Mouse (Mus musculus): ENCODE data around the gene Slc51b. TPM values are rescaled to one million over a fixed set of nuclear protein-coding genes. Genes with fewer than 3 reads are reported as not detected.
A peak's percentile ranks its signal among the peaks of the same experiment; 100 is the strongest.

The Slc51b gene
- polyA plus RNA-seq, 1 experiment from 2014 or later: not detected

- H3K9ac ChIP-seq (ENCODE audit: low read length): no peak overlapping the region
- H3K4me2 ChIP-seq (replicated peaks; ENCODE audit: low read depth): no peak overlapping the region
- H3K27me3 ChIP-seq (ENCODE audit: control insufficient read depth, insufficient read depth, low read length): 0 out of 2 replicates have a peak, but pooled peaks cover 4% of the 10 kb centered on the region
- H3K4me1 ChIP-seq (replicated peaks; ENCODE audit: control insufficient read depth, insufficient read depth): no peaks in the 10 kb centered on the region
- no peaks in the 10 kb centered on the region for H3K9me3 ChIP-seq (ENCODE audit: control insufficient read depth, low read length)
- H3K27ac ChIP-seq (replicated peaks): no peak overlapping the region
- no peaks in the 10 kb centered on the region for H3K36me3 ChIP-seq (ENCODE audit: control insufficient read depth, insufficient read depth, low read length)
- 65% methylated on average over 2 of the region's 2 CpGs for WGBS
- no peak overlapping the region for H3K4me3 ChIP-seq (ENCODE audit: low read depth, low read length)
- TF ChIP-seq CTCF (IDR thresholded peaks at IDR 0.05; ENCODE audit: low read depth) (no peak), EP300 (optimal IDR thresholded peaks at IDR 0.05) (no peak)
- no peak; the same call in 1 of the 2 replicates for ATAC-seq (ENCODE audit: low FRiP score, low TSS enrichment)
- DNase-seq (ENCODE audit: low spot score): no peak
Observed at GRCm38 (mm10) chr9:65394360-65394759, 28.4 kb downstream of the Slc51b start.

- H3K27me3 ChIP-seq (ENCODE audit: control insufficient read depth, insufficient read depth, low read length): 0 out of 2 replicates have a peak, but pooled peaks cover 4% of the 10 kb centered on the region
- H3K9me3 ChIP-seq (ENCODE audit: control insufficient read depth, low read length): no peaks in the 10 kb centered on the region
- no peak overlapping the region for H3K9ac ChIP-seq (ENCODE audit: low read length)
- H3K27ac ChIP-seq (replicated peaks): no peak overlapping the region
- ATAC-seq (ENCODE audit: low FRiP score, low TSS enrichment): no peak
- H3K4me3 ChIP-seq (ENCODE audit: low read depth, low read length): no peak overlapping the region
- no peaks in the 10 kb centered on the region for H3K4me1 ChIP-seq (replicated peaks; ENCODE audit: control insufficient read depth, insufficient read depth)
- 49% methylated on average over 2 of the region's 2 CpGs for WGBS
- no peak for DNase-seq (ENCODE audit: low spot score)
- H3K4me2 ChIP-seq (replicated peaks; ENCODE audit: low read depth): no peak overlapping the region
- H3K36me3 ChIP-seq (ENCODE audit: control insufficient read depth, insufficient read depth, low read length): no peaks in the 10 kb centered on the region
- TF ChIP-seq EP300 (optimal IDR thresholded peaks at IDR 0.05) (no peak), CTCF (IDR thresholded peaks at IDR 0.05; ENCODE audit: low read depth) (no peak)
Observed at GRCm38 (mm10) chr9:65393606-65394005, 29.1 kb downstream of the Slc51b start.

- 24% methylated on average over 6 of the region's 6 CpGs for WGBS
- no peak overlapping the region for H3K4me2 ChIP-seq (replicated peaks; ENCODE audit: low read depth)
- H3K4me1 ChIP-seq (replicated peaks; ENCODE audit: control insufficient read depth, insufficient read depth): no peaks in the 10 kb centered on the region
- ATAC-seq (ENCODE audit: low FRiP score, low TSS enrichment): no peak
- H3K36me3 ChIP-seq (ENCODE audit: control insufficient read depth, insufficient read depth, low read length): no peaks in the 10 kb centered on the region
- TF ChIP-seq EP300 (optimal IDR thresholded peaks at IDR 0.05): no peak
- TF ChIP-seq CTCF (IDR thresholded peaks at IDR 0.05; ENCODE audit: low read depth): peak; percentile 91
- H3K9ac ChIP-seq (ENCODE audit: low read length): no peak overlapping the region
- DNase-seq (ENCODE audit: low spot score): peak; percentile 77
- no peak overlapping the region for H3K4me3 ChIP-seq (ENCODE audit: low read depth, low read length)
- no peak overlapping the region for H3K27ac ChIP-seq (replicated peaks)
- no peaks in the 10 kb centered on the region for H3K9me3 ChIP-seq (ENCODE audit: control insufficient read depth, low read length)
- 0 out of 2 replicates have a peak, but pooled peaks cover 4% of the 10 kb centered on the region for H3K27me3 ChIP-seq (ENCODE audit: control insufficient read depth, insufficient read depth, low read length)
Observed at GRCm38 (mm10) chr9:65392638-65393364, 30.0 kb downstream of the Slc51b start.

GRCm38 (mm10) chr9:65391613-65391964 lies 31.2 kb downstream of the Slc51b start, which contains the start of gene Kbtbd13:
Gene Kbtbd13 (minus strand): TSS chr9:65391652.
- 46% methylated on average over 8 of the region's 8 CpGs for WGBS
- H3K27me3 ChIP-seq (ENCODE audit: control insufficient read depth, insufficient read depth, low read length): 0 out of 2 replicates have a peak, but pooled peaks cover 4% of the 10 kb centered on the region

GRCm38 (mm10) chr9:65390752-65391612 lies 31.8 kb downstream of the Slc51b start:
- 0 out of 2 replicates have a peak, but pooled peaks cover 4% of the 10 kb centered on the region for H3K27me3 ChIP-seq (ENCODE audit: control insufficient read depth, insufficient read depth, low read length)
- H3K4me1 ChIP-seq (replicated peaks; ENCODE audit: control insufficient read depth, insufficient read depth): 0 out of 2 replicates have a peak, but pooled peaks cover 3% of the 10 kb centered on the region
- no peaks in the 10 kb centered on the region for H3K36me3 ChIP-seq (ENCODE audit: control insufficient read depth, insufficient read depth, low read length)
- ATAC-seq (ENCODE audit: low FRiP score, low TSS enrichment): peak; percentile 67
- peak; percentile 42 for DNase-seq (ENCODE audit: low spot score)
- H3K9me3 ChIP-seq (ENCODE audit: control insufficient read depth, low read length): no peaks in the 10 kb centered on the region
- peak overlapping the region; percentile 63 for H3K4me2 ChIP-seq (replicated peaks; ENCODE audit: low read depth)
- no peak overlapping the region for H3K27ac ChIP-seq (replicated peaks)
- 14% methylated on average over 95 of the region's 96 CpGs for WGBS
- H3K9ac ChIP-seq (ENCODE audit: low read length): peak overlapping the region; percentile 47
- H3K4me3 ChIP-seq (ENCODE audit: low read depth, low read length): peak overlapping the region; percentile 44
- no peak for TF ChIP-seq CTCF (IDR thresholded peaks at IDR 0.05; ENCODE audit: low read depth)
- no peak for TF ChIP-seq EP300 (optimal IDR thresholded peaks at IDR 0.05)

More at GRCm38 (mm10) chr9:65391613-65391964, 31.2 kb downstream of the Slc51b start, which contains the start of gene Kbtbd13:
- peak within 1 kb of the TSS; percentile 63 for H3K4me2 ChIP-seq (replicated peaks; ENCODE audit: low read depth)
- H3K4me1 ChIP-seq (replicated peaks; ENCODE audit: control insufficient read depth, insufficient read depth): 0 out of 2 replicates have a peak, but pooled peaks cover 2% of the 10 kb centered on the region
- peak within 1 kb of the TSS; percentile 47 for H3K9ac ChIP-seq (ENCODE audit: low read length)
- no peaks in the 10 kb centered on the region for H3K36me3 ChIP-seq (ENCODE audit: control insufficient read depth, insufficient read depth, low read length)
- ATAC-seq (ENCODE audit: low FRiP score, low TSS enrichment) (no peak), DNase-seq (ENCODE audit: low spot score) (no peak)
- no peak for TF ChIP-seq CTCF (IDR thresholded peaks at IDR 0.05; ENCODE audit: low read depth)
- no peak for TF ChIP-seq EP300 (optimal IDR thresholded peaks at IDR 0.05)
- H3K27ac ChIP-seq (replicated peaks): no peak within 1 kb of the TSS
- peak within 1 kb of the TSS; percentile 44 for H3K4me3 ChIP-seq (ENCODE audit: low read depth, low read length)
- no peaks in the 10 kb centered on the region for H3K9me3 ChIP-seq (ENCODE audit: control insufficient read depth, low read length)

Measured in stomach, postnatal 0 days (tissue).